Mouse (Mus musculus): ENCODE measurements around the gene Sf3a2.

GRCm38 (mm10) chr10:80813366-80813765, 15.4 kb downstream of the Sf3a2 start, which contains the start of gene Jsrp1:
- TF ChIP-seq POLR2A (IDR thresholded peaks at IDR 0.05; ENCODE audit: control insufficient read depth, extremely low read depth, insufficient read depth, low read length, poor library complexity) (no peak), CTCF (IDR thresholded peaks at IDR 0.05; ENCODE audit: borderline replicate concordance, control insufficient read depth, extremely low read depth, insufficient read depth, low read length, poor library complexity) (no peak)

Data from thymus, adult 2 months (tissue).